Mouse (Mus musculus) frontal cortex, postnatal 10 days (tissue): ENCODE measurements around the gene 4930568D16Rik.

Experiments
- DNase-seq, 2 experiments: peaks; one replicate each; pipeline ENCODE4 v3.0.0; 2022; ENCODE audit warnings: low spot score in 2 of 2, mixed read lengths in 1 of 2

The 4930568D16Rik gene

GRCm38 (mm10) chr2:35367629-35368028, at the start of gene 4930568D16Rik:
TSS of gene 4930568D16Rik (minus strand) at chr2:35367729.
- no peak for DNase-seq

DNA sequence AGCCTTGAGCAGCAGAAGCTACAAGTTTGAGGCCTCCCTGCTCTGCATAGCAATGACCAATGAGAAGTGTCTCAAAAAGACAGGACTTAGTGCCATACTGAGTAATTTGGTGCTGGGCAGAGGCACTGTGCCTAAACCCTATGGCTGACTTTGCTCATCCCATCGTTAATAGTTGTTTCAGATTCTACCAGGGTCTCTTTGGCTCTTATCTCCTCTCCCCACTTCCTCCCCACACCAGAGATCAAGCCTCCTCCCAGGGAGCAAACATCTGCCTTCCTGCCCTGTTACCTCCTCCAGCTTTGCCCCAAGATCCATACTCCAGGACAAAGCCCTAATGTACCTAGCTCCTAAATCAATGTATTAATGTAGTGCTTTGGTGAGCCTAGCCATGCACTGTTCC, 49.7 kb upstream of the 4930568D16Rik start:
- DNase-seq = no peak

GRCm38 (mm10) chr2:35416473-35416872, 48.9 kb upstream of the 4930568D16Rik start:
- no peak for DNase-seq

DNA sequence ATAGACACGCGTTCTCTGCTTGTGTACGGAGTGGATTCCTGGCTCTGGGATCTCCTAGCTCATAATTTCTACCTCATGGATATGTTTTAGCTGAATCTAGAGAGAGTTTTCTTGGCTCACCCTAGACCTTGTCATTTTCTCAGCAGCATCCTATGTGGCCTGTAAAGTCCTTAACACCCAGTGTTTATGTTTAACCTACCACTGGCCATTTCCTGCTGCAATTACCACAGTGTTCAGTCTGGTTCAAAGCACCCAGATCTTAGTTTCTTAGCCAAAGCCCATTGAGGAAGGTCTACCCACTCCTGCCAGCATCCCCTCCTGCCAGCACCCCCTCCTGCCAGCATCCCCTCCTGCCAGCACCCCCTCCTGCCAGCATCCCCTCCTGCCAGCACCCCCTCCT, 45.3 kb upstream of the 4930568D16Rik start:
- DNase-seq = no peak

DNA sequence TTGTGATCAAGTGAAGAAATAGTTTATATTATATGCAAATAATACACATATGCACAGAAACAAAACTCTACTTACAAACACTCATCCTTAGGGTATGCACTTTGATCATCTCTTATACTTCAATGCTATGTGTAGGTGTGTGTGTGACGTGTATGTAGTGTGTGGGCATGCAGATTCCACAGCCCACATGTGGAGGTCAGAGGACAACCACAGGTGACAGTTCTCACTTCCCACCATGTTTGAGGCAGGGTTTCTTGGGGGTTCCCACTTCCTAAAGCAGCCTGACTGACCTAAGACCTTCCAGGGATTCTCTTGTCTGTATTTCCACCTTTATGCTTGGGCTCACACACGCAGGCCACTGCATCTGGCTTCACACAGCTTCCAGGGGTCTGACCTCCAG, 44.7 kb upstream of the 4930568D16Rik start:
- no peak for DNase-seq

DNA sequence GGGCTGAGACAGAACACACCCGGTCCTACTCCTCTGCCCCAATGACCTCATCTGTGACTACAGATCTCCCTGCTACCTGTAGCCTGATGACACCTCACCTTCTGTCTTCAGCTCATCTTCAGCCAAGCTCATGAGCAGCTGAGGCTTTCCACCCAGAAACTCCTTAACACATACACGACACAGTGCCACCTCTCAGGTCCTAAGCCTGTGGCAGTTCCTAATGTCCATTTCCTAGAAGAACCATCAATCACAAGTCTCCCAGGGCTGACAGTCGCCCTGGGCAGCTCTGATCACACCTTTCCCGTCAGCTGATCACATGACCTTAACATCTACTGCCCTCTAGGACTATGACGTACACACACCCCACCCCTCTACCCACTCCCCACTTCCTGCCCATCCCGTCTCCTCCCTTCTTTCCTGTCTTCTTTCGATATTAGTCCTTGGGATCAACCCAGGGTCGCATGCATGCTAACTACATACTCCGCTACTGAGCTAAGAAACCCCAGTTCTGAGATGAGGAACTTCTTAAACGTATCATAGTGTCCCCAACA, 44.2 kb upstream of the 4930568D16Rik start:
- DNase-seq = no peak

DNA sequence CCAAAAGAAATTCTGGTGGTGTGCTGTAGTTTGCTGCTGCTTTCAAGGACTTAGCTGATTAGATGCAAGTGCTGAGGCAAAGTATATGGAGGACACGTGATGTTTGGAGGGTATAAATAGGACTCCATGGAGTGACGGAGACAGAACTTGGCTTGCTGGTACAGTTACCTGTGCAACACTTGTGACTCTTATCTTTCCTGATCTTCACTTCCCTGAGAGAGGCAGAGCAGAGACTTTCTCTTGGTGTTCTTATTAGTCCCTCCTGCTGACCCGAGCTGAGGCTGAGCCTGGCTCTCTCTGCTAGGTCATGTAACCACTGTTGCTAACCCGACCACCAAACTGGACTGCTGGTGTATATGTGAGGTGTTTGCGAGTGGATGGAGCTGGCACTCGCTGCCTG, 41.9 kb upstream of the 4930568D16Rik start:
- DNase-seq = no peak

DNA sequence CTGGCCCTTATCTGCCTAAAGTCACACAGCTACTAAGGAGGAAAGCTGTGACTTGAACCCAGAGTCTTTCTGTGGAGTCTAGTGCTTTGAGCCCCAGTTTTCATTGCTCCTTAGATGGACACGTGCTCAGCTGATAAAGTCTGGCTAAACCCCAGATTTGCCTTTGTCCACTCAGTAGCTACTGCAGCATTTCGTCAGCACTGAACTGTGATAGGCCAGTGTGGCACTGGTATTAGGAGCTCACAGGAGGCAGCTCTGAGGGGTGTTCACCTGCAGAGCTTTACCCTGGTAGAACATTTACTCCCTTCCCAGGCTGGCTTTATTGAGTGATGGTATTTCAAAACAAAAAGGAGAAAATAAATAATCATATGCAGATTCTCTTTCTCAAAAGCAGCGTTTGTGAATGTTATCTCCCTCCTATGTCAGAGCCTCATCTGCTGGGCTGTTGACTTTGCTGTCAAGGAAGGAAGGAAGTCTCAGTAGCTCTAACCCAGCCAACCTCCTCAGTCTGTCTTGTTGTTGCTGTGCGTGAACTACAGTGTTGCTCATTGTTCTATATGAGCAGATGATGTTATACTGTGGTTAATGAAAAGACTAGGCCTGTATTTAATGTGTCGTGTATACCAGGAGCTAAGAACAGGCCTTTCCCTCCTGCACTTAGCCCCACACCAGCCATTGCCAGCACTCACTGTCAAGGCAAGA, 41.0 kb upstream of the 4930568D16Rik start:
- DNase-seq = no peak

- DNase-seq = no peak
Observed at GRCm38 (mm10) chr2:35407878-35408277, 40.3 kb upstream of the 4930568D16Rik start.

DNA sequence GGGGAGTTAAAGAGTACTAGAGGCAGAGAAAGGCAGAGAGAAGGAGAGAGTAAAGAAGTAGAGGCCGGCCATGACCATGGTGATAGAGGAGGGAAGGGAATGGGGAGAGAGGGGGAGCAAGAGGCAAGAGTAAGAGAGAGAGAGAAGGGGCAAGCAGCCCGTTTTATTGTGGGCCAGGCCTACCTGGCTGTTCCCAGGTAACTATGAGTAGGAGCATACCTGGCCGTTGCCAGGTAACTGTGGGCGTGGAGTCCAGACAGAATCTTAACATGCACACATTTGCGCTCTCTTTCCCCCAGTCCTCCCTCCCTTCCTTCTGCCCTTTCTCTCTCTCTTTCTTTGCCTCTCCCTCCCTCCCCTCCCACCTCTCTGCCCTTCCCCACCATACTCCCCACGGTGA, 39.7 kb upstream of the 4930568D16Rik start:
- DNase-seq = no peak

- no peak for DNase-seq
Observed at GRCm38 (mm10) chr2:35406611-35407010, 39.1 kb upstream of the 4930568D16Rik start.

- DNase-seq = no peak
Observed at GRCm38 (mm10) chr2:35402391-35402790, 34.9 kb upstream of the 4930568D16Rik start.

DNA sequence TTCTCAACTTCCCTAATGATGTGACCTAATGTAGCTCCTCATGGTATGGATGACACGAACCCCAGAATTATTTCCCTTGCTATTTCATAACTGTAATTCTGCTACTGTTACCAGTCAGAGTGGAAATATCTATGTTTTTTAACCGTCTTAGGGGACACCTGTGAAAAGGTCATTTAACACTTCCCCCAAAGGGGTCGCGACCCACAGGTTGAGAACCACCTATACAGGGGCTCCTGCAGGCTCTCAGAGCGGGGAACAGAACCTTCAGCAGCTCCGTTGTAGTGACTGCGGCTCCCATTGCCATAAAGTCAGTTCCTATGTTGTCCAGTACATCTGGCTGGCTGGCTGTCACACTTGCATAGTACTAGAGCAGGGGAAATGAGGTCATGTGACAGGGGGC, 33.2 kb upstream of the 4930568D16Rik start:
- DNase-seq = no peak

DNA sequence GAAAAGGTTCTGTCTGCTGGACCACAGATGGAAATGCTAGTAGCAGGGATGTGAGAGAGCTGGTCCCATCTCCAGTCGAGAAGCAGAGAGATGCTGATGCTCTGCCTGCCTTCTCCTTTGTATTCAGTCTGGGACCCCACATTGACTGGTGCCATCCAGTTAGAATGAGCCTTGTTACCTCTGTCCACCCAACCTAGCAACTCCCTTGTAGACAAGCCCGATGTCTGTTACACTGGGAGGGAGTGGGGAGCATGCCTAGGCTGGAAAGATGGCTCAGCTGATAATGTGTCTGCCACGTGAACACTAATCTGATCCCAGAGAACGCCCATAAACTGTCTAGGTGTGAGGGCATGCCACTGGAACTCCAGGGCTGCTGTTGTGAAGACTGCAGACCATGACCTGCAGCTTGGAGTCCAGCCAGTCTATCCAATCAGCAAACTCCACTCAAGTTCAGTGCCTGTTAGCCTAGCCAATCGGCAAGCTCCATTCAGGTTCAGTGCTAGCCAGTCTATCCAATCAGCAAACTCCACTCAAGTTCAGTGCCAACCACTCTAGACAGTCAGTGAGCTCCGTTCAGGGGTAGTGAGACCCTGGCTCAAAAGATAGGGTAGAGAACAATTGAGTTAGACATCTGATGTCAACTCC, 30.8 kb upstream of the 4930568D16Rik start:
- DNase-seq = no peak

DNA sequence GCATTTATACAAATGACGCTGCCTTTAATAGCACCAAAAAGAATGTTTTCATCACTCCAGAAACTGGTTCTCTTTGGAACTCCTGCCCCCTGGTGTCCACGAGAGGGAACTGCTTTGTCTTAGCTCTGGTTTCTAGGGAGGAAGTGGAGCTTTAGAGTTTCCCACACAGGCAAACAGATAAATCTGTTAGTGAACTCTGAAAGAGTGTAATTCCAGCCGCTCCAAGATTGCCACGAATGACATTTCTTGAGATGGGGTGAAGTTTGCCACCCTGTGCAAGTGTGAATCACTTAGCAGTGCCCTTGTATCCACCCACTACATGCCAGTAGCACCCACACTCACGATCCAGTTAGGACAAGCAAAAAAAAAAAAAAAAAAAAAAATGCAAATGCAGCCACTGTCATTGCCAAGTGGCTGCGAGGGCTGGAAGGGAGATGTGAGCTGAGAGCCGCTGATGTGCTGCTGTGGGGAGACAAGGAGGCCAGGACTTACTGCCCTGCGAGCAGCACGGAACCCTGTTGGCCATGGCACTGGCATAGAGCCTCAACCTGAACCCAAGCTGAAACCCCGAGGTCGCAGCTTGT, 30.2 kb upstream of the 4930568D16Rik start:
- peak; percentile 39 to 71 for DNase-seq

DNA sequence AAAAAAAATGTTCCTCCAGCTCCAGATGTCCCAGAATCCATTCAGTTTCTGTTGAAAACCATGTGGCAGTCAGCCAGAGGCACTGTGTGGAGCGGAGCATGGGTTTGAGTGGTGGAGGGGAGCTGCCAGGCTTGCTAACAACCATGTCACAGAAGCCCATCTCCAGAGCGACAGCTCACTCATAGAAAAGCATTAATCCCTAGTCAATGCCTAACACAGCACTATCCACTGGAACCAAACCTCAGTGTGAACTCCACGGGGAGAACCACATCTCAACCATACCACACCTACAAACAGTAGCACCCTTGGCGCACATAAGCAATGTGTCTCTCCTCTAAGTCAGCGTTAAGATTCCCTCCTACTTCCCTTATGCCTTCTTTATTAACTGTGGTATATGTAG, 29.6 kb upstream of the 4930568D16Rik start, which contains the start of gene 4930402F06Rik:
4930402F06Rik (minus strand) TSS at position 80 of the 400 bp plus-strand sequence.
- DNase-seq = peak; percentile 18

GRCm38 (mm10) chr2:35385441-35385871, 17.9 kb upstream of the 4930568D16Rik start:
- no peak for DNase-seq

- DNase-seq = no peak
Observed at GRCm38 (mm10) chr2:35379306-35379705, 11.8 kb upstream of the 4930568D16Rik start.

DNA sequence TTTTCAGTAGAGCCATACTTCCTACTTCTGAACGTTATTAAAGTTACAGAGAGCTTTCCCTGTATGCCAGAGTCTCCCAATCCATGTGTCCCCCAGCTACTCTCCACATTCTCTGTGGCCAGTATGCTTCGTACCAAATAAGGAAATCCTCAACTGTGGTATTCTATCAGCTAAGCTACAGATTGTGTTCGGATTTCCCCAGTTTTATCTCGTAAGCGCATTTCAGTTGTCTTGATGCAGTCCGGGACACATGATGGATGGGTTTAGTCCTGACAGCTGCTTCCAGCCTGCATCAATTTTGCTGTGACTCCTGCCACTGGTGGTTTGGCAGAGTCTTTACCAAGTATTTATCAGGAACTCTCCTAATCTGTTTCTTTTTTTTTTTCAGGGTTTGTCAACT, 10.1 kb upstream of the 4930568D16Rik start:
- no peak for DNase-seq

DNA sequence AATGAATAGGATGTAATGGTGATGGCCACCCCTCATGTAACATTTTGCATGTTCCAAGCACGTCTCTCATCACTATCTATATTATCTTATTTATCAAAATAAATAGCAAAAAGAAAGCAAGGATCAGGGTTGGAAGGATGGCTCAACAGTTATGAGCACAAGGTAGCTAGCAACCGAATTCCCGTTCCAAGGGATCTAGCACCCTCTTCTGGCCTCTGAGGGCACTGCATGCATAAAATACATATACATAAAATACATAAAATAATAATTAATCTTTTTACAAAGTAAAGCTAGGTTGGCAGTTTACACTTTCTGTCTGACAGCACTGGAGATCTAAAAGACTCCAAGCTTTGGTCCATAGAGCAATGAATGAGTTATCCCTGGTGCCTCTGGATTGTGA, 5.5 kb upstream of the 4930568D16Rik start:
- no peak for DNase-seq

GRCm38 (mm10) chr2:35370686-35371085, 3.2 kb upstream of the 4930568D16Rik start:
- no peak for DNase-seq

DNA sequence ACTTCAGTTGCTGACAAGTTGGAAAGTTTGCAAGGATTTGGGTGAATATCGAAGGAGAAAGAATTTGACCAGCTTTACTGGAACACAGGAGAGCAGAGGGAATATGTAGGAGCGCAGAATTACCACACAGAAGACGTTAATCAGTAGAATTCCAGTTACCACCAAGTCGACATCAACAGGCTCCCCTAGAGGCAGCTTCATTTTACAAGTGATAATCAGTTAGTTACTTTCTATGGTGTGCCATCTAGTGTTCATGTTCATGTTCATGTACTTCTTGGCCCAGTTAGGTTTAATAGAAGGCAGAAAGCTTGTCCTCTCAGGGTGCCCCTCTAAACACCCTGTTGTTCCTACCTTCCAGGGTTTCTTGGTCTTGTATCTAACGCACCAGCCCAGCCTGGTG, 18.3 kb downstream of the 4930568D16Rik start:
- DNase-seq = no peak

DNA sequence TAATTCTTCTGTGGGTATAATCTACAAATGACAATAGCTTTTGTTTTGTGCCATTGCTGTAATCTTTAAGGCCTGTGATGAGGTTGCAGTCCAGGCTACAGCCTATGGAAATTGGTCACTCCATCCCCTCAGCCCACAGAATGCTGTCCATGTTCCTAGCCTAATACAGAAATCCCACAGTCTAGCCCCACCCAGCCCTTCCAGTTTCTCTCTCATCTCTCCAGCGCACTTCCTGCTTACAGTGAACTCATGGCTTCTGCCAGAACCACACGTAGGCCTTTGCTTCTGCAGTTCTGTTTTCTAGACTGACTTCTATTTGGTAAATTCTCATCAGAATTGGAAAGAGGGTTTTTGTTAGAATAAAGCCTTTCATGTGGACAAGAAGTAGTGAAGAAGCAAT, 21.5 kb downstream of the 4930568D16Rik start:
- DNase-seq = no peak
